Mouse (Mus musculus) midbrain, embryonic 11.5 days (tissue): ENCODE results near the gene Prom1. TPM values are rescaled to one million over a fixed set of nuclear protein-coding genes. Genes with fewer than 3 reads are reported as not detected.
A peak's percentile ranks its signal among the peaks of the same experiment; 100 is the strongest.

Experiments used
- ATAC-seq: fragments of 200-750 bp; cut with Nextera tagmentation; 2 replicates; pipeline ENCODE4 v1.8.0; 2017; ENCODE audit warnings: moderate TSS enrichment, moderate library complexity; ENCODE audit not compliant: low FRiP score
- DNase-seq: peaks from one replicate; pipeline ENCODE4 v3.0.0; 2015; ENCODE audit warnings: low spot score; ENCODE audit errors: missing footprints
- H3K27ac ChIP-seq: fragments of 300-500 bp; sonication (generic); 2 replicates; pipeline ENCODE4 v1.5.1; 2014; ENCODE audit warnings: low read depth, low read length
- H3K27me3 ChIP-seq: fragments of 300-500 bp; sonication (generic); 2 replicates; pipeline ENCODE4 v1.6.1; 2014; ENCODE audit warnings: mild to moderate bottlenecking, low read length, moderate library complexity, mixed read lengths; ENCODE audit not compliant: control insufficient read depth, insufficient read depth
- H3K36me3 ChIP-seq: fragments of 300-500 bp; sonication (generic); 2 replicates; pipeline ENCODE4 v1.6.1; 2014; ENCODE audit warnings: mild to moderate bottlenecking, low read length, moderate library complexity, mixed read lengths; ENCODE audit not compliant: control insufficient read depth, insufficient read depth
- H3K4me1 ChIP-seq: fragments of 300-500 bp; sonication (generic); 2 replicates; pipeline ENCODE4 v1.6.1; 2014; ENCODE audit warnings: low read length; ENCODE audit not compliant: control insufficient read depth, insufficient read depth
- H3K4me2 ChIP-seq: fragments of 300-500 bp; sonication (generic); 2 replicates; pipeline ENCODE4 v1.6.1; 2014; ENCODE audit warnings: mild to moderate bottlenecking, moderate library complexity
- H3K4me3 ChIP-seq: fragments of 300-500 bp; sonication (generic); 2 replicates; pipeline ENCODE4 v1.5.1; 2014; ENCODE audit warnings: low read depth, low read length
- H3K9ac ChIP-seq: fragments of 300-500 bp; sonication (generic); 2 replicates; pipeline ENCODE4 v1.6.1; 2014; ENCODE audit warnings: low read length
- H3K9me3 ChIP-seq: fragments of 300-500 bp; sonication (generic); 2 replicates; pipeline ENCODE4 v1.6.1; 2016; ENCODE audit warnings: low read length; ENCODE audit not compliant: control insufficient read depth
- WGBS: fragments of 180-500 bp; shearing (Covaris S2); extraction: QIAGEN DNeasy Blood & Tissue Kit; methylation state at CpG from one replicate; pipeline ENCODE4 v1.1.7; 2014; 5-methylcytosine and 5-hydroxymethylcytosine counted together
- polyA plus RNA-seq: library from polyadenylated mRNA; unstranded; fragments of >200 nt; fragmentation: Nextera tagmentation; extraction: Ambion mirVana; gene quantifications from 2 replicates; pipeline ENCODE4 v1.2.1, GENCODE M21; 2014

The Prom1 gene
- polyA plus RNA-seq, 1 experiment from 2014 or later: 171 TPM

GRCm38 (mm10) chr5:43971156-43971555, 130.7 kb downstream of the Prom1 start:
- Histone ChIP-seq H3K36me3 (no peaks in the 10 kb centered on the region), H3K4me1 (no peaks in the 10 kb centered on the region), H3K4me2 (no peak overlapping the region), H3K4me3 (no peak overlapping the region), H3K27me3 (no peaks in the 10 kb centered on the region), H3K27ac (no peak overlapping the region), H3K9ac (no peak overlapping the region), H3K9me3 (no peaks in the 10 kb centered on the region)
- whole genome bisulfite sequencing: 76% methylated on average over 2 of the region's 2 CpGs
- ATAC-seq: no peak
- no peak for DNase-seq

GRCm38 (mm10) chr5:43970532-43970931, 131.3 kb downstream of the Prom1 start:
- ATAC-seq: no peak
- Histone ChIP-seq H3K4me1 (no peaks in the 10 kb centered on the region), H3K36me3 (no peaks in the 10 kb centered on the region), H3K9me3 (no peaks in the 10 kb centered on the region), H3K9ac (no peak overlapping the region), H3K4me3 (no peak overlapping the region), H3K27ac (no peak overlapping the region), H3K4me2 (no peak overlapping the region), H3K27me3 (no peaks in the 10 kb centered on the region)
- WGBS: 84% methylated on average over 2 of the region's 2 CpGs
- DNase-seq: no peak

DNA sequence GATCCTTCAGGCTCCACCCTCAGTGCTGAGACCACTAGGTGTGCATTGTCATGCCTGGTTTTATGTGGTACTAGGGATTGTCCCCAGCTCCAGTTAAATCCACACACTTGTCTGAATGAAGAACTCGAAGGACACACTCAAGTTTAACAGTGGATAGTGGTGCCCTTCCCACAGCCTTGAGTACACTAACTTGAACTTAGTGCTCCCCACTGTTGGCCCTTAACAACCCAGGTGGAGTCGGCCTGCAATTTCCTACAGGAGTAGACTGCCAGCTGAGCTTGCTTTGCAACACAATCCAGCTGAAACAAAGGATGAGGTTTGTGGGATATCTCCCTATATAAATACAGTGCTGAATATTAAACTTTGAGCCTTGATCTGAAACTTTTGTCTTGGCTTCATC, 133.2 kb downstream of the Prom1 start:
- Histone ChIP-seq H3K9ac (no peak overlapping the region), H3K4me1 (no peaks in the 10 kb centered on the region), H3K9me3 (no peaks in the 10 kb centered on the region), H3K4me2 (no peak overlapping the region), H3K27ac (no peak overlapping the region), H3K36me3 (no peaks in the 10 kb centered on the region), H3K4me3 (no peak overlapping the region), H3K27me3 (no peaks in the 10 kb centered on the region)
- WGBS: 69% methylated on average over 2 of the region's 2 CpGs
- no peak for ATAC-seq
- DNase-seq: no peak

DNA sequence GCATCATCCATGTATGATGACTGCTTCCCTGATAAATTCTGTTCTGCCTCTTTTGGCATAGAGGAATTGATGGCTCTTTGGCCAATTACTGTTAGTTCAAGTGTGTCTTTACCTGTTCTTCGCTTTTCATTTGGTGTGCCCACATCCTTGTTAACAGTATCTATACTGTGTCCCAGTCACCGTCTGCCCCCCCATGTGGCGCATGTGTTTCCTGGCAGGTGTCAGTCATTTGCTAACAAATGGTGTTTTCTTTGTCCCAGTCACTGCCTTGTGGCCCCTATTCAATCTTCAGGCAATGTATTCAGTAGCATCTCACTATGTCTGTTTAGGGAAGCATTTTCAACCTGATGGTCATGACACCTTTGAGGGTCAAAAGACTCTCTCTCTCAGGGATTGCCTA, 140.8 kb downstream of the Prom1 start:
- Histone ChIP-seq H3K9ac (no peak overlapping the region), H3K27ac (no peak overlapping the region), H3K27me3 (no peaks in the 10 kb centered on the region), H3K36me3 (no peaks in the 10 kb centered on the region), H3K4me2 (no peak overlapping the region), H3K4me3 (no peak overlapping the region), H3K4me1 (no peaks in the 10 kb centered on the region), H3K9me3 (no peaks in the 10 kb centered on the region)
- no peak for DNase-seq
- WGBS: 91% methylated on average over 3 of the region's 3 CpGs
- no peak for ATAC-seq

- Histone ChIP-seq H3K36me3 (no peaks in the 10 kb centered on the region), H3K9ac (no peak overlapping the region), H3K9me3 (no peaks in the 10 kb centered on the region), H3K4me1 (no peaks in the 10 kb centered on the region), H3K4me2 (no peak overlapping the region), H3K4me3 (no peak overlapping the region), H3K27me3 (no peaks in the 10 kb centered on the region), H3K27ac (no peak overlapping the region)
- DNase-seq (no peak), ATAC-seq (no peak)
- 87% methylated on average over 3 of the region's 3 CpGs for WGBS
These were observed 141.9 kb downstream of the Prom1 start for GRCm38 (mm10) chr5:43959884-43960440.

DNA sequence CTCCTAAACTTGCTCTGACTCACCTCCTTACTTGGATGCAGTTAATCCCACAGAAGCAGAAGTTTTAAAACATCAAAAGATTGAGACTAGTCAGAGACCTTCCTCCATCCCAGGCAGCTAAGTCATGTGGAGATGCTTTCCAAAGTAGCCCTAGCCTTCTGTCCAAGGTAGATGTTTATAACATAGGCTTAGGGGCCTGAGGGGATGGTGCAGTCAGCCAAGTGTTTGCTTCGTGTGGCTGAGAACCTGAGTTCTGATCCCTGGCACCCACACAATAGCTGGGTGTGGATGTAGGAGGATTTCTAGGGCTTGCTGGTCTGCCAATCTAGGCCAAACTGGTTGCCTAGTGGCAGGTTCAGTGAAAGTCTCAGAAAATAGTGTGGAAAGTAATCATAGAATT, 148.6 kb downstream of the Prom1 start:
- Histone ChIP-seq H3K9me3 (no peaks in the 10 kb centered on the region), H3K36me3 (no peaks in the 10 kb centered on the region), H3K4me1 (peaks cover 2% of the 10 kb centered on the region), H3K4me2 (no peak overlapping the region), H3K27me3 (no peaks in the 10 kb centered on the region), H3K4me3 (no peak overlapping the region), H3K27ac (no peak overlapping the region), H3K9ac (no peak overlapping the region)
- WGBS: 75% methylated on average over 1 of the region's 1 CpGs
- ATAC-seq: no peak
- DNase-seq: no peak

GRCm38 (mm10) chr5:43948748-43949275, 153.0 kb downstream of the Prom1 start:
- Histone ChIP-seq H3K4me3 (no peak overlapping the region), H3K9me3 (no peaks in the 10 kb centered on the region), H3K27me3 (no peaks in the 10 kb centered on the region), H3K36me3 (no peaks in the 10 kb centered on the region), H3K4me1 (peaks cover 7% of the 10 kb centered on the region), H3K9ac (peak overlapping the region; percentile 40; the same call in 1 of the 2 replicates), H3K4me2 (peak overlapping the region; percentile 60), H3K27ac (no peak overlapping the region)
- 4% methylated on average over 8 of the region's 8 CpGs for WGBS
- peak; percentile 72 for ATAC-seq
- peak; percentile 89 for DNase-seq

DNA sequence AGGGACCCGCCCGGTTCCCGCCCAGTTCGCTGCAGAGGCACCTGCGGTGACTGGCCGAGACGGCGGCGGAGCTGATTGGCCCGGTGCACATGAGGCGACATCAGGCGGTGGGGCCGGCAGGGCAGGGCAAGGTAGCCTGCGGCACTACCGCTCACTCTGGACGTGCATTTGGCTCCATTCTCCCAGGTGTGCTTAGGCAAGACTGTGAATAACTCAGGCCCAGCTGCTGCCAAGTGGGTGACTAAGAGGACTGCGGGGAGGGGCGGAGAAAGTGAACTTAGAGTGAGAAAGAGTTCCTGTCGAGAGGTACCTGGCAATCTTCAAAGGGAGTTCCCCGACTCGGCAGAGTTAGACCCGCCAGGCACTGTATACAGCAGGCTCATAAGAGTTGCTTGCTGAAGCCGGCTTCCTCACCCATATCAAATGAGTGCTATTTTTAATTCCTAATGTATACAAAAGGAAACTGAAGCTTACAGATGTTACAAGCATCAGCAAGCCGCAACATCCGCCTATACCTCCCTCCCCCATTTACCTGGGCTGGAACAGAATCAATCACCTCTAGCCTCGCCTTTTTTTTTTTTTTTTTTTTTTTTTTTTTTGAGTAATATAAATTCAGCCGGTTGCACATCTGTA, 153.6 kb downstream of the Prom1 start:
- H3K4me3 ChIP-seq: peak overlapping the region; percentile 26
- H3K27ac ChIP-seq: no peak overlapping the region
- H3K27me3 ChIP-seq: no peaks in the 10 kb centered on the region
- H3K9me3 ChIP-seq: no peaks in the 10 kb centered on the region
- H3K36me3 ChIP-seq: no peaks in the 10 kb centered on the region
- DNase-seq (peak; percentile 93), ATAC-seq (peak; percentile 87)
- WGBS: 3% methylated on average over 27 of the region's 27 CpGs
- peaks cover 7% of the 10 kb centered on the region for H3K4me1 ChIP-seq
- peak overlapping the region; percentile 21; the same call in 1 of the 2 replicates for H3K9ac ChIP-seq
- peak overlapping the region; percentile 60 for H3K4me2 ChIP-seq

DNA sequence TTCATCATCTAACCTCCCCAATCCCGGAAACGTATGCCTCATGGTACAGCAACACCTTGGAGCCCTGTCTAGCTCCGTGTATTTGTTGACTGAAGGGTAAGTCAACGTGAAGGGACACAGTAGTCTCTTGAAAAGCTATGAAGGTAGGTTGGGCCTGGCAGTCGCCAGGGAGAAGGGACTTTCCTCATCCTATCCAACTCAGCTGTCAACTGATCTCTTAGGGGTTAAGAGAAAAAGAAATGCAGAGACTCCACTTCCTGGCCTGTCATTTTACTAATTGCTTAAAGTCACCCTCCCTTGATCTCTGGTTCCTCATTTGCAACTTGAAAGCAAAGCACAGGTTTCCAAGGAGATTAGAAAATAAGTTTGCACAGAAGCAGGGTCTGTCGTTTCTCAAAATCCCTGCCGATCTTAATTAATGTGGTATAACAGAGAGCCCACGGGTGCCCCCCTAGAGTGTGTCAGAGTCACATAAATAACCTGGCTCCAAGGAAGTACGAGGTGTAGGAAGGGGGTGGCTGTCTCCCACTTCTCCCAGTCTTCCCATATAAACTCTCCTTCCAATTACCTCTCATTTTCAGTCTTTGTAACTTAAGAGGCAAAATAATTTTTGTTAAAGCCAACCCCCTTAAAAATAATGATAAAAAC, 154.4 kb downstream of the Prom1 start:
- Histone ChIP-seq H3K4me3 (no peak overlapping the region; the same call in 1 of the 2 replicates), H3K36me3 (no peaks in the 10 kb centered on the region), H3K4me1 (peaks cover 7% of the 10 kb centered on the region), H3K4me2 (peak overlapping the region; percentile 60), H3K27me3 (no peaks in the 10 kb centered on the region), H3K9ac (peak overlapping the region; percentile 21; the same call in 1 of the 2 replicates), H3K27ac (no peak overlapping the region), H3K9me3 (no peaks in the 10 kb centered on the region)
- WGBS: 42% methylated on average over 9 of the region's 9 CpGs
- ATAC-seq: no peak
- DNase-seq: no peak
